In the genomic region with DNA sequence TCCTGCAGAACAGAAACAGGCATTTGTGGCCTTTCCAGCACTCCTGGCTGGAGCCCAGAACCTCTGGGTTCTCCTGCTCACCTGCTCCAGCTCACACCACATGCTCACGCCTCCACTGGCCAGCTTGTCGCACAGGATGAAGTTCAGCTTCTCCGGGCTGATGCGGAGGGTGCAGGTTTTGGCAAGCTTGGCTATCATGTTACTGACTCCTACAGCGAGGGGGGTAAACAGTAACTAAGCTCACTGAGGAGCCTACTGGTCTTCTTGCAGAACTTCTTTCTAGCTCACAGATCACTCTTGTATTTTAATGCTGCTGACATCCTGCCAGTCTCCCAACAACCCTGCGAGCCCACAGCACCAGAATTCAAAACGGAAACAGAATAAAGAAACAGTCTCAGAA, we compare ENCODE assay signal across 8 mouse cellular contexts. TPM values are rescaled to one million over a fixed set of nuclear protein-coding genes. Genes with fewer than 3 reads are reported as not detected.
DNase-seq lines count a peak whose midpoint lies in the region; ATAC-seq and TF ChIP-seq lines count a peak whose summit lies in the region.

No protein-coding gene starts in this region.

- peak overlapping the region; percentile 73 for H3K4me2 ChIP-seq in kidney, embryonic 14.5 days (replicated peaks; ENCODE audit: low read depth, low read length)
- H3K4me2 ChIP-seq in lung, postnatal 0 days (replicated peaks; ENCODE audit: low read depth, low read length), result peak overlapping the region; percentile 58
- H3K4me2 ChIP-seq in stomach, embryonic 16.5 days (ENCODE audit: low read depth, low read length), result peak overlapping the region; percentile 88

- peaks cover 14% of the 10 kb centered on the region for H3K79me3 ChIP-seq in C2C12 (ENCODE audit: low read depth)

- H3K4me1 ChIP-seq in cerebellum, adult 2 months (ENCODE audit: control insufficient read depth, insufficient read depth, low read length), result no peaks in the 10 kb centered on the region
- peaks cover 9% of the 10 kb centered on the region; the same call in 1 of the 2 replicates for H3K4me1 ChIP-seq in kidney, embryonic 14.5 days (ENCODE audit: control insufficient read depth, insufficient read depth, low read length)
- no peaks in the 10 kb centered on the region for H3K4me1 ChIP-seq in lung, postnatal 0 days (ENCODE audit: insufficient read depth, low read depth, low read length)
- H3K4me1 ChIP-seq in stomach, embryonic 16.5 days (ENCODE audit: control insufficient read depth, insufficient read depth, low read length), result peaks cover 12% of the 10 kb centered on the region

- H3K36me3 ChIP-seq in C2C12 (ENCODE audit: control insufficient read depth, insufficient read depth), result peaks cover 22% of the 10 kb centered on the region
- peaks cover 26% of the 10 kb centered on the region for H3K36me3 ChIP-seq in kidney, embryonic 14.5 days (ENCODE audit: control insufficient read depth, insufficient read depth, low read length)
- peaks cover 4% of the 10 kb centered on the region; the same call in 1 of the 2 replicates for H3K36me3 ChIP-seq in lung, postnatal 0 days (ENCODE audit: insufficient read depth, low read length)
- peaks cover 10% of the 10 kb centered on the region; the same call in 1 of the 2 replicates for H3K36me3 ChIP-seq in stomach, embryonic 16.5 days (ENCODE audit: control insufficient read depth, insufficient read depth, low read length)

- no peak for DNase-seq in frontal cortex, postnatal 25 days (ENCODE audit: low spot score in 2 of 2)
- no peak for DNase-seq in cerebellum, adult 2 months
- DNase-seq in gastrocnemius, postnatal 14 days, result peak; percentile 16
- peak; percentile 48 for DNase-seq in lung, postnatal 0 days (ENCODE audit: low spot score)

- peak overlapping the region; percentile 91 for H3ac ChIP-seq in C2C12 (ENCODE audit: control insufficient read depth, insufficient read length, low read depth)

- H3K4me3 ChIP-seq in C2C12 (ENCODE audit: insufficient read depth, poor library complexity, severe bottlenecking), result peak overlapping the region; percentile 51
- peak overlapping the region; percentile 72 for H3K4me3 ChIP-seq in cerebellum, adult 2 months (replicated peaks; ENCODE audit: insufficient read depth, low read depth, low read length)
- H3K4me3 ChIP-seq in kidney, embryonic 14.5 days (ENCODE audit: low read length), result peak overlapping the region; percentile 82
- peak overlapping the region; percentile 63 for H3K4me3 ChIP-seq in lung, postnatal 0 days (ENCODE audit: low read depth, low read length)
- H3K4me3 ChIP-seq in stomach, embryonic 16.5 days (replicated peaks; ENCODE audit: low read length), result peak overlapping the region; percentile 74

- H3K79me2 ChIP-seq in C2C12 (ENCODE audit: control insufficient read depth, insufficient read depth), result peaks cover 35% of the 10 kb centered on the region

- under 1% methylated on average over 7 of the region's 7 CpGs for WGBS in cerebellum, adult 2 months
- whole genome bisulfite sequencing in kidney, embryonic 14.5 days, result 0% methylated on average over 7 of the region's 7 CpGs
- WGBS in lung, postnatal 0 days, result 2% methylated on average over 7 of the region's 7 CpGs
- 0% methylated on average over 7 of the region's 7 CpGs for WGBS in stomach, embryonic 16.5 days

- H3K9ac ChIP-seq in kidney, embryonic 14.5 days (ENCODE audit: low read depth, low read length), result peak overlapping the region; percentile 91
- H3K9ac ChIP-seq in lung, postnatal 0 days (replicated peaks; ENCODE audit: low read depth), result peak overlapping the region; percentile 68
- H3K9ac ChIP-seq in stomach, embryonic 16.5 days (ENCODE audit: low read length), result peak overlapping the region; percentile 87

- no peaks in the 10 kb centered on the region for H3K27me3 ChIP-seq in C2C12 (ENCODE audit: control insufficient read depth, insufficient read depth, insufficient read length)
- no peaks in the 10 kb centered on the region for H3K27me3 ChIP-seq in cerebellum, adult 2 months (ENCODE audit: control insufficient read depth, insufficient read depth, low read length)
- no peaks in the 10 kb centered on the region for H3K27me3 ChIP-seq in kidney, embryonic 14.5 days (ENCODE audit: control insufficient read depth, insufficient read depth, low read length)
- H3K27me3 ChIP-seq in lung, postnatal 0 days (replicated peaks; ENCODE audit: insufficient read depth, low read length), result no peaks in the 10 kb centered on the region
- H3K27me3 ChIP-seq in stomach, embryonic 16.5 days (ENCODE audit: control insufficient read depth, insufficient read depth, low read length), result no peaks in the 10 kb centered on the region

- no peak for TF ChIP-seq EP300 in lung, postnatal 0 days (IDR thresholded peaks at IDR 0.05)

- intact Hi-C loops in gastrocnemius, postnatal 14 days (cut with DNase I; ENCODE audit: low total_unique reads), result no loop called here

- H3K27ac ChIP-seq in cerebellum, adult 2 months (ENCODE audit: insufficient read depth, low read length), result peak overlapping the region; percentile 26; the same call in 1 of the 2 replicates
- peak overlapping the region; percentile 94 for H3K27ac ChIP-seq in kidney, embryonic 14.5 days (ENCODE audit: low read depth, low read length)
- peak overlapping the region; percentile 72 for H3K27ac ChIP-seq in lung, postnatal 0 days (ENCODE audit: low read length)
- peak overlapping the region; percentile 95 for H3K27ac ChIP-seq in stomach, embryonic 16.5 days (ENCODE audit: low read length)

- ATAC-seq in frontal cortex, adult (ENCODE audit: low TSS enrichment), result peak; percentile 85
- ATAC-seq in kidney, embryonic 14.5 days (ENCODE audit: low FRiP score, low TSS enrichment), result peak; percentile 91
- peak; percentile 57 for ATAC-seq in lung, postnatal 0 days
- peak; percentile 20; the same call in 1 of the 2 replicates for ATAC-seq in stomach, embryonic 16.5 days (ENCODE audit: insufficient read depth, low FRiP score)

- no peak for TF ChIP-seq CTCF in C2C12 (IDR thresholded peaks at IDR 0.05; ENCODE audit: control insufficient read depth, insufficient read depth, insufficient read length)
- TF ChIP-seq CTCF in cerebellum, adult 2 months (IDR thresholded peaks at IDR 0.05; ENCODE audit: borderline replicate concordance, insufficient read depth, low read depth, low read length), result no peak
- no peak; the same call in 1 of the 2 replicates for TF ChIP-seq CTCF in lung, postnatal 0 days (IDR thresholded peaks at IDR 0.05)

- H3K9me3 ChIP-seq in kidney, embryonic 14.5 days (ENCODE audit: control insufficient read depth, low read length), result no peaks in the 10 kb centered on the region
- no peaks in the 10 kb centered on the region for H3K9me3 ChIP-seq in lung, postnatal 0 days (ENCODE audit: low read length)
- H3K9me3 ChIP-seq in stomach, embryonic 16.5 days (replicated peaks; ENCODE audit: control insufficient read depth, low read length), result no peaks in the 10 kb centered on the region

- TF ChIP-seq POLR2A in cerebellum, adult 2 months (IDR thresholded peaks at IDR 0.05; ENCODE audit: borderline replicate concordance, insufficient read depth, low read length), result no peak

TF ChIP-seq in C2C12, 6 proteins besides CTCF, POLR2A, EP300 and RAD21:
- TF ChIP-seq CEBPB (IDR thresholded peaks at IDR 0.05; ENCODE audit: low read depth) (no peak), FOSL1 (IDR thresholded peaks at IDR 0.05; ENCODE audit: insufficient read depth, low read length, poor library complexity, severe bottlenecking) (no peak), MYOD1 (IDR thresholded peaks at IDR 0.05; ENCODE audit: control insufficient read depth, insufficient read length, low read depth) (no peak), MAX (IDR thresholded peaks at IDR 0.05) (no peak), MYOG (IDR thresholded peaks at IDR 0.05; ENCODE audit: control insufficient read depth, extremely low read depth, insufficient read length) (no peak), USF1 (IDR thresholded peaks at IDR 0.05; ENCODE audit: low read depth) (no peak)

RNA-seq across cellular contexts. Expression of a gene that starts 0.6 kb away (rescaled TPM):
- polyA plus RNA-seq in C2C12 (2012; fragmentation: generic; extraction: Trizol), result 6.9 TPM
- 13.5 and 14.4 TPM in 2 replicates for polyA plus RNA-seq in cerebellum, adult 2 months (2012; rRNA removed)
- total RNA-seq in gastrocnemius, postnatal 14 days (2021), result 1 to 10 TPM; 6.5 to 6.9 TPM
- 18.4 and 26.4 TPM in 2 replicates for polyA plus RNA-seq in kidney, embryonic 14.5 days (2014; fragmentation: Nextera tagmentation; extraction: Ambion mirVana)
- 6.4 and 7.1 TPM in 2 replicates for polyA plus RNA-seq in lung, postnatal 0 days (2015; fragmentation: Nextera tagmentation; extraction: Ambion mirVana)
- polyA plus RNA-seq in stomach, embryonic 16.5 days (2015; fragmentation: Nextera tagmentation; extraction: Ambion mirVana), result 15.0 and 15.5 TPM in 2 replicates

RNA-seq across cellular contexts. Expression of a gene that starts 37.4 kb away (rescaled TPM):
- 0.04 TPM for polyA plus RNA-seq in C2C12 (2012; fragmentation: generic; extraction: Trizol)
- polyA plus RNA-seq in cerebellum, adult 2 months (2012; rRNA removed), result 0.13 and 0.29 TPM in 2 replicates
- not detected for total RNA-seq in gastrocnemius, postnatal 14 days (2021)
- 0.03 and 0.12 TPM in 2 replicates for polyA plus RNA-seq in kidney, embryonic 14.5 days (2014; fragmentation: Nextera tagmentation; extraction: Ambion mirVana)
- polyA plus RNA-seq in lung, postnatal 0 days (2015; fragmentation: Nextera tagmentation; extraction: Ambion mirVana), result 0.02 and 0.07 TPM in 2 replicates
- 0.09 TPM in 2 replicates for polyA plus RNA-seq in stomach, embryonic 16.5 days (2015; fragmentation: Nextera tagmentation; extraction: Ambion mirVana)

RNA-seq across cellular contexts. Expression of a gene that starts 38.0 kb away (rescaled TPM):
- not detected for polyA plus RNA-seq in C2C12 (2012; fragmentation: generic; extraction: Trizol)
- 1.1 and 1.5 TPM in 2 replicates for polyA plus RNA-seq in cerebellum, adult 2 months (2012; rRNA removed)
- total RNA-seq in gastrocnemius, postnatal 14 days (2021), result not detected
- 1.1 and 2.0 TPM in 2 replicates for polyA plus RNA-seq in kidney, embryonic 14.5 days (2014; fragmentation: Nextera tagmentation; extraction: Ambion mirVana)
- 2.9 and 4.0 TPM in 2 replicates for polyA plus RNA-seq in lung, postnatal 0 days (2015; fragmentation: Nextera tagmentation; extraction: Ambion mirVana)
- polyA plus RNA-seq in stomach, embryonic 16.5 days (2015; fragmentation: Nextera tagmentation; extraction: Ambion mirVana), result 1.4 and 2.4 TPM in 2 replicates

RNA-seq across cellular contexts. Expression of a gene that starts 38.4 kb away (rescaled TPM):
- not detected for polyA plus RNA-seq in C2C12 (2012; fragmentation: generic; extraction: Trizol)
- polyA plus RNA-seq in cerebellum, adult 2 months (2012; rRNA removed), result not detected in 2 replicates
- total RNA-seq in gastrocnemius, postnatal 14 days (2021), result not detected
- polyA plus RNA-seq in kidney, embryonic 14.5 days (2014; fragmentation: Nextera tagmentation; extraction: Ambion mirVana), result not detected in 2 replicates
- polyA plus RNA-seq in lung, postnatal 0 days (2015; fragmentation: Nextera tagmentation; extraction: Ambion mirVana), result 0.10 TPM in 1 of 2 replicates, not detected in the other
- polyA plus RNA-seq in stomach, embryonic 16.5 days (2015; fragmentation: Nextera tagmentation; extraction: Ambion mirVana), result 0.15 and 0.84 TPM in 2 replicates

Comparison
In these comparisons a context has a peak if more than half of its experiments do, and no peak if none do; other contexts are left out.
1. ATAC-seq: peak in every context shown above with its lines; median percentile 91 in kidney, embryonic 14.5 days; 85 in frontal cortex, adult; 57 in lung, postnatal 0 days; 20 in stomach, embryonic 16.5 days.
2. DNase-seq: peak in gastrocnemius, postnatal 14 days (single experiment) and lung, postnatal 0 days (single experiment); none in frontal cortex, postnatal 25 days (0 of 2) and cerebellum, adult 2 months (0 of 2).
3. H3K27ac ChIP-seq: peak in every context shown above with its lines; median percentile 95 in stomach, embryonic 16.5 days; 94 in kidney, embryonic 14.5 days; 72 in lung, postnatal 0 days; 26 in cerebellum, adult 2 months.
4. Peak in every context shown above with its lines, with median percentiles within 50 percentile points of each other: H3K4me3 ChIP-seq, H3K4me2 ChIP-seq and H3K9ac ChIP-seq.